Mouse (Mus musculus) thymus, postnatal 14 days (tissue): Measurements from ENCODE around the gene Gm14085.

Experiments used
- DNase-seq: peaks from one replicate; pipeline ENCODE4 v3.0.0; 2021

Gm14085 gene

GRCm38 (mm10) chr2:122562251-122562650, 77.5 kb downstream of the Gm14085 start:
- DNase-seq, result no peak

GRCm38 (mm10) chr2:122569439-122569838, 84.7 kb downstream of the Gm14085 start:
- DNase-seq, result peak; percentile 74

DNA sequence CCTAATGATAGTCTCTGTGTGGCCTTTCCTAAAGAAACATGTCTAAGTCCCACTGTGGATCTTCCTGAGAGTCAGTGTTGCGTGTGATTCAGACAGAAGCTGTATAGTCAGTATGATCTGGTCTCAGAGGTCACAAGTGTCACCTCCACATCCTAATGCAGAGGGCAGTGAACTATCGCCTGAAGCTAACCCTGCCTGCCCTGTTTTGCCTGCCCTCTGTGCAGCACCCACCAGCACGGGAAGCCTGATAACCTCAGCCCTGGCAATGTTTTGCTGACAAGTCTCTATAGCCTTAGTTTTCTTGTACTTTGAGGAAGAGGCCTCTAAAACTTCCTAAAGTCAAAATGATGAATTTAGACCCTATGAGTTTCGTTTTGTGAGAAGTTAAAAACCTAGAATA, 85.7 kb downstream of the Gm14085 start:
- no peak for DNase-seq

- DNase-seq, result no peak
Measured at GRCm38 (mm10) chr2:122571326-122571725, 86.6 kb downstream of the Gm14085 start.

- no peak for DNase-seq
Measured at GRCm38 (mm10) chr2:122572438-122572837, 87.7 kb downstream of the Gm14085 start.

- no peak for DNase-seq
Measured at GRCm38 (mm10) chr2:122575470-122575869, 90.7 kb downstream of the Gm14085 start.

- DNase-seq, result no peak
Measured at GRCm38 (mm10) chr2:122576295-122576694, 91.6 kb downstream of the Gm14085 start.

- DNase-seq, result no peak
Measured at GRCm38 (mm10) chr2:122577316-122577715, 92.6 kb downstream of the Gm14085 start.
